Mouse (Mus musculus) stomach, postnatal 0 days (tissue): ENCODE measurements around the gene Krtcap2.

Experiments
- CTCF ChIP-seq: IDR thresholded peaks from 2 replicates; pipeline ENCODE4 v1.5.1; 2016; ENCODE audit warnings: antibody characterized with exemption, low read depth, mild to moderate bottlenecking, moderate library complexity
- EP300 ChIP-seq: optimal IDR thresholded peaks from 2 replicates; pipeline ENCODE3; 2016; ENCODE audit warnings: antibody characterized with exemption

DNA sequence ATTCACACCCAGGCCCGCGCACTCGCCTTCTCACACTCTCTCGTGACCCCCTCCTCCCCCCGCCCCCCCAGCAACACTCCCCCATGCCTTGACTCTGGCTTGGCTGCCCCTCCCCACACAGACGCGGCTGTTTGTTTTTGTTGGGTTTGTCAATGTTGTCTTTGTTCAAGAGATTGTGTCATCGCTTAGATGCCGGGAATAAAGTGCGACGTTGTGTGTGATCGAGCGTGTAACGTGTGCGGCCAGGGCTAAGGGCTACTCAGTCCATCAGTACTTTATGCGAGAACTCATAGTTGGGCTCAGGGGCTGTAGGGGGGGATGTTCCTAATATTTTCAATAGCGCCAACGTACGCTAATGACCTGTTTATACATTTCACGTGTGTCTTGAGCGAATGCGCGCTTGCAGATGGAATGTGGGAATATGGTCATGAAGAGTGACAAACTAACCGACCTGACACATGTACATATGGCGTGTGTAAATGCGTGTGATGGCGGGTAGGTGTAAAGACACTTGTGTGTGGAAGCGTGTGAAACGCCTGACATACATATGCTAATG is 34.4 kb downstream of the Krtcap2 start:
- TF ChIP-seq CTCF, result 0 out of 2 replicates have a peak, but pooled peaks have one; percentile 5
- TF ChIP-seq EP300, result no peak
